Mouse (Mus musculus): ENCODE results near the gene Neurl1a. TPM values are rescaled to one million over a fixed set of nuclear protein-coding genes. Genes with fewer than 3 reads are reported as not detected.

Gene Neurl1a
- polyA plus RNA-seq, 1 experiment from 2014 or later: 1.5 TPM

DNA sequence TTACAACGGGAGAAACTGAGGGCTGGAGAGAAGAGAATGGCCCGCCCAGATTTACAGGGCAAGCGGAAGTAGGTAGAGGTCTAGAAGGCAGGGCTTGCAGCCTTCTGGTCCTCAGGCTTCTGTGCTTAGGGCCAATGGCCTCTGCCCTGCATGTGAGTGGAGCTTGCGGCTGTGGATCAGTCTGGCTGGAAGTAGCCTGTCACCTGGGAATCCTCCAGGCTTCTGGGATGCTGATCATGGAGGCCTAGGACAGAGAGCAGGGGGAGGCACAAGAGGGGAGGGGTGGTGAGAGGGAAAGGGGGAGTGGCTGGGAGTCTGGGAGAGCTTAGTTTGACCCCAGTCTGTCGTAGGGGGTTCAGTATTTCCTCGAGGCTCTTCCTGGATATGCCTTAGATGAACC is 23.8 kb downstream of the Neurl1a start:
- H3K4me1 ChIP-seq (ENCODE audit: insufficient read depth, low read depth, low read length): no peaks in the 10 kb centered on the region
- H3K4me3 ChIP-seq (ENCODE audit: low read depth, low read length): no peak overlapping the region
- no peak for ATAC-seq
- H3K9me3 ChIP-seq (ENCODE audit: low read length): no peaks in the 10 kb centered on the region
- DNase-seq (ENCODE audit: low spot score): no peak
- H3K27me3 ChIP-seq (replicated peaks; ENCODE audit: insufficient read depth, low read length): no peaks in the 10 kb centered on the region
- TF ChIP-seq EP300 (IDR thresholded peaks at IDR 0.05): no peak
- TF ChIP-seq CTCF (IDR thresholded peaks at IDR 0.05): no peak
- WGBS: 60% methylated on average over 6 of the region's 6 CpGs
- no peak overlapping the region for H3K4me2 ChIP-seq (replicated peaks; ENCODE audit: low read depth, low read length)
- H3K9ac ChIP-seq (replicated peaks; ENCODE audit: low read depth): no peak overlapping the region
- H3K27ac ChIP-seq (ENCODE audit: low read length): no peak overlapping the region
- no peaks in the 10 kb centered on the region for H3K36me3 ChIP-seq (ENCODE audit: insufficient read depth, low read length)

DNA sequence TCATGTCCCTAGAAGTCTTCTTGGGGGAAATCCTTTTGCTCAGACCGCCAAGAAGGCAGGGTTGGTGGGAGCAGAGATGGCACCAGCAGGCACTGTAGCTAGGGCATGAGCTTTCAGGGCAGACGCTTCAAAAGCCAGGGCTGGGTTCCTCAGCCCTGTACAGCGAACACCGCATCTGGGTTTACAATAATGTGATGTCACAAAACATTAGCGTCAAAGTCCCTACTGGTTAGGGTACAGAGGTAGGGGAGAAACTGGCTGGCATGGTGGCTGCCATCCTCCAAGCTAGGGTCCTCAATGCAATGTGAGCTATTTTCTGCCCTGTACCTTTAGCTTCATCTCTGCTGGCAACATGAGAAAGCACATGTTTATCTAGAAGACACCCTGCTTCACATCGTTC is 24.4 kb downstream of the Neurl1a start:
- ATAC-seq: no peak
- no peak for TF ChIP-seq CTCF (IDR thresholded peaks at IDR 0.05)
- no peak for TF ChIP-seq EP300 (IDR thresholded peaks at IDR 0.05)
- no peak overlapping the region for H3K27ac ChIP-seq (ENCODE audit: low read length)

DNA sequence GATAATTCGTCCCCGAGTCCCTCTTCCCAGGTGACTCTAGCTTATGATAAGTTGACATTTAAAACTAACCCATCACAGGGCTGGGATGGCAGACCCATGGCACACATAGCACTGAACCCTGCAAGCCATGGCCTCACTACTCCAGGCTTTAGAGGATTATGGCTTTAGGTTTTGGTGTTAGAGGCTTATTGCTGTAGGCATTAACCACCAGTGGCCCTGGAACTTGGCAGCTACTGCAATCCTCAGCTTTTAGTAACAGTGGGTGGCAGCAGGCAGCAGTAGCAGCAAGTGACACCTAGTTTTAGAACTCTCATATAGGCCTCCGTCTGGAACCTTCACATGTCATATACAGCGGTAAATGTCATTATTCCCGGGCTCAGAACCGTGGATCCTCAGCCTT is 26.0 kb downstream of the Neurl1a start:
- H3K4me1 ChIP-seq (ENCODE audit: insufficient read depth, low read depth, low read length): no peaks in the 10 kb centered on the region
- WGBS: 93% methylated on average over 6 of the region's 6 CpGs

More for the DNA sequence above, 24.4 kb downstream of the Neurl1a start:
- H3K4me1 ChIP-seq (ENCODE audit: insufficient read depth, low read depth, low read length): no peaks in the 10 kb centered on the region
- H3K36me3 ChIP-seq (ENCODE audit: insufficient read depth, low read length): no peaks in the 10 kb centered on the region
- H3K4me2 ChIP-seq (replicated peaks; ENCODE audit: low read depth, low read length): no peak overlapping the region
- no peak for DNase-seq (ENCODE audit: low spot score)
- no peaks in the 10 kb centered on the region for H3K9me3 ChIP-seq (ENCODE audit: low read length)
- no peaks in the 10 kb centered on the region for H3K27me3 ChIP-seq (replicated peaks; ENCODE audit: insufficient read depth, low read length)
- H3K9ac ChIP-seq (replicated peaks; ENCODE audit: low read depth): no peak overlapping the region
- H3K4me3 ChIP-seq (ENCODE audit: low read depth, low read length): no peak overlapping the region
- WGBS: 88% methylated on average over 6 of the region's 6 CpGs

DNA sequence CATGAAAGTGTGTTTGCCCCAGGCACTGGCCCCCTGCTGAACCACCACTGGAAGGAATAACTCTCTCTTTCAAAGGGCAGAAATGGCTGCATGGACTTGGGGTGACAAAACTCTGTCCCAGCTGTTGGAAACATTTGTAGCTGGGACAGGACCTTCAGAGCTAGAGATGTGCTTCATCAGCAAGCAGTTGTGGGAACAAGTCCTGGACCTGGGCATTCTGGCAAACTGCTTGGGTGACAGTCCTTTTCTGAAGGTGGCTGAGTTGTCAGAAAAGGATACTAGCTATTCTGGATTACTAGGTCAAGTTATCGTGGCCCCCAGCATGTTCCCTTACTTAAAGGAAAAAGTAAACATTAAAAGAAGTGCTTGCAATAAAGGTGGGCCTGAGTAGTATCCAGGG is 27.5 kb downstream of the Neurl1a start:
- DNase-seq (ENCODE audit: low spot score): no peak
- no peak overlapping the region for H3K9ac ChIP-seq (replicated peaks; ENCODE audit: low read depth)
- no peak for TF ChIP-seq CTCF (IDR thresholded peaks at IDR 0.05)
- TF ChIP-seq EP300 (IDR thresholded peaks at IDR 0.05): no peak
- H3K4me3 ChIP-seq (ENCODE audit: low read depth, low read length): no peak overlapping the region
- no peaks in the 10 kb centered on the region for H3K9me3 ChIP-seq (ENCODE audit: low read length)
- no peaks in the 10 kb centered on the region for H3K27me3 ChIP-seq (replicated peaks; ENCODE audit: insufficient read depth, low read length)
- no peak for ATAC-seq
- no peak overlapping the region for H3K4me2 ChIP-seq (replicated peaks; ENCODE audit: low read depth, low read length)
- 23% methylated on average over 1 of the region's 1 CpGs for WGBS
- no peaks in the 10 kb centered on the region for H3K36me3 ChIP-seq (ENCODE audit: insufficient read depth, low read length)
- H3K4me1 ChIP-seq (ENCODE audit: insufficient read depth, low read depth, low read length): no peaks in the 10 kb centered on the region
- H3K27ac ChIP-seq (ENCODE audit: low read length): no peak overlapping the region

More for the DNA sequence above, 26.0 kb downstream of the Neurl1a start:
- ATAC-seq (no peak), DNase-seq (ENCODE audit: low spot score) (no peak)
- H3K27ac ChIP-seq (ENCODE audit: low read length): no peak overlapping the region
- H3K9me3 ChIP-seq (ENCODE audit: low read length): no peaks in the 10 kb centered on the region
- no peak overlapping the region for H3K4me3 ChIP-seq (ENCODE audit: low read depth, low read length)
- H3K36me3 ChIP-seq (ENCODE audit: insufficient read depth, low read length): no peaks in the 10 kb centered on the region
- H3K9ac ChIP-seq (replicated peaks; ENCODE audit: low read depth): no peak overlapping the region
- TF ChIP-seq EP300 (IDR thresholded peaks at IDR 0.05) (no peak), CTCF (IDR thresholded peaks at IDR 0.05) (no peak)
- no peak overlapping the region for H3K4me2 ChIP-seq (replicated peaks; ENCODE audit: low read depth, low read length)
- H3K27me3 ChIP-seq (replicated peaks; ENCODE audit: insufficient read depth, low read length): no peaks in the 10 kb centered on the region

DNA sequence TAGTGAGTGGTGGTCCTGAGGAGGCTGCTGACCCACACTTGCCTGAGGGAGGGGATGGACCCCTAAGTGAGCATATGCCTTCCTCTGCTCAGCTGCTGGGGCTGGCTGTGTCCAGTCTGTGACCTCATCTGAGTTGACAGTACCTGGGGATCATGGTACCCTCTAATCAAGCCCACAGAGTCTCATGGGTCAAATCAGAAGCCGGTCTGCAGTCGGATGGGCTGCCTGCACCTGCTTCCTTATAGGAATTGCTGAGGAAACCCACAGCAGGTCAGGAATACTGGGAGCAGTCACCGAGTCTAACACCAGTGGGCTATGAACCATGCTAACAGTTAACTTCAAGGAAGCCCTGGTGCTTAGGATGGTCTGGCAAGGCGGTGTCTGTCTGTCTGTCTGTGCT is 31.8 kb downstream of the Neurl1a start:
- Histone ChIP-seq H3K9me3 (ENCODE audit: low read length) (no peaks in the 10 kb centered on the region), H3K9ac (replicated peaks; ENCODE audit: low read depth) (no peak overlapping the region), H3K27ac (ENCODE audit: low read length) (no peak overlapping the region), H3K4me2 (replicated peaks; ENCODE audit: low read depth, low read length) (no peak overlapping the region), H3K27me3 (replicated peaks; ENCODE audit: insufficient read depth, low read length) (no peaks in the 10 kb centered on the region), H3K4me3 (ENCODE audit: low read depth, low read length) (no peak overlapping the region), H3K36me3 (ENCODE audit: insufficient read depth, low read length) (no peaks in the 10 kb centered on the region), H3K4me1 (ENCODE audit: insufficient read depth, low read depth, low read length) (no peaks in the 10 kb centered on the region)
- 96% methylated on average over 4 of the region's 4 CpGs for WGBS
- DNase-seq (ENCODE audit: low spot score) (no peak), ATAC-seq (no peak)
- TF ChIP-seq EP300 (IDR thresholded peaks at IDR 0.05) (no peak), CTCF (IDR thresholded peaks at IDR 0.05) (no peak)

DNA sequence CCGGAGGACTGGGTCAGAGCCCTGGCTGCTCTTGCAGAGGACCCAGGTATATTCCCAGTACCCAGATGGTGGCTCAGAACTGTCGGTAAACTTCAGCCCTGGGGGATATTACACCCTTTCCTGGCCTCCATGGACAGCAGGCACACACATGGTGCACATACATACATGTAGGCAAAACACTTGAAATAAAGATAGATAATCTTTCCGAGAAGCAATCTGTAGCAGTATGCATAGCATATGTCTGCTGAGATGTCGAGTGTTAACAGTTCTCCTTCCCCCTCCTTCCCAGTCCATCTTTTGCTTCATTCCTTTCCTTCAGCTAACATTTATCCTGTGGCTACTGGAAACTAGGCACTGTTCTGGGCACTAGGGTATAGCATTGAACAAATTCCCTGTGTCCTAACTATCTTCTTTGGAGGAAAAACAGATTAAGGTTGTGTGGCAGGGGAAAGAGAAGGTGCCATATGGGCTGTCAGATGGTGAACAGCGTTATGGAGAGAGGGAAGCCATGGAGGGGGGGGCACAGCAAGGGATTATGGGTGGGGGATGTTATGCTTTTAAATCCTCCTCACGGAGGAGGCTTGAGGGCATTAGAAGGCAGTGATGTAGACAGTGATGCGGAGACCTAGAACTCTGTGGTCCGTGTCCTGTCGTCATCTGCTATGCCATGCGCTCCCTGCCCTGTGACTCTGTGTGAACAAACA is 33.1 kb downstream of the Neurl1a start:
- no peaks in the 10 kb centered on the region for H3K36me3 ChIP-seq (ENCODE audit: insufficient read depth, low read length)
- H3K4me1 ChIP-seq (ENCODE audit: insufficient read depth, low read depth, low read length): no peaks in the 10 kb centered on the region
- WGBS: 76% methylated on average over 10 of the region's 10 CpGs
- H3K4me2 ChIP-seq (replicated peaks; ENCODE audit: low read depth, low read length): no peak overlapping the region
- ATAC-seq (no peak), DNase-seq (ENCODE audit: low spot score) (no peak)
- H3K4me3 ChIP-seq (ENCODE audit: low read depth, low read length): no peak overlapping the region
- no peaks in the 10 kb centered on the region for H3K9me3 ChIP-seq (ENCODE audit: low read length)
- TF ChIP-seq CTCF (IDR thresholded peaks at IDR 0.05): no peak
- no peak for TF ChIP-seq EP300 (IDR thresholded peaks at IDR 0.05)
- H3K27ac ChIP-seq (ENCODE audit: low read length): no peak overlapping the region
- H3K9ac ChIP-seq (replicated peaks; ENCODE audit: low read depth): no peak overlapping the region
- no peaks in the 10 kb centered on the region for H3K27me3 ChIP-seq (replicated peaks; ENCODE audit: insufficient read depth, low read length)

All from lung, postnatal 0 days (tissue).